Mouse (Mus musculus) lung, postnatal 0 days (tissue): ENCODE measurements around the gene Dph7.

Experiments used
- CTCF ChIP-seq: IDR thresholded peaks from 2 replicates; pipeline ENCODE4 v1.5.1; 2016; ENCODE audit warnings: antibody characterized with exemption, mild to moderate bottlenecking
- EP300 ChIP-seq: IDR thresholded peaks from 2 replicates; pipeline ENCODE4 v1.6.1; 2016; ENCODE audit warnings: antibody characterized with exemption, mild to moderate bottlenecking, control low read depth

- TF ChIP-seq EP300, result no peak
- no peak for TF ChIP-seq CTCF
Measured at GRCm38 (mm10) chr2:24912589-24912988, 49.6 kb upstream of the Dph7 start.
